Mouse (Mus musculus) heart, adult 2 months (tissue): ENCODE data around the gene Olfr484. TPM values are rescaled to one million over a fixed set of nuclear protein-coding genes. Genes with fewer than 3 reads are reported as not detected.

Experiments used
- DNase-seq, 2 experiments: peaks; one replicate each; pipeline ENCODE4 v3.0.0; 2021
- H3K27ac ChIP-seq: fragments of 200-600 bp; 2 replicates; pipeline ENCODE4 v1.8.1; 2022
- H3K27me3 ChIP-seq: fragments of 200-500 bp; 2 replicates; pipeline ENCODE4 v1.6.1; 2012; ENCODE audit warnings: mild to moderate bottlenecking, low read length, inconsistent platforms, mixed read lengths; ENCODE audit not compliant: control insufficient read depth, insufficient read depth
- H3K36me3 ChIP-seq: fragments of 200-500 bp; 2 replicates; pipeline ENCODE4 v1.6.1; 2012; ENCODE audit warnings: low read length, inconsistent platforms; ENCODE audit not compliant: control insufficient read depth, insufficient read depth
- H3K4me1 ChIP-seq: fragments of 200-500 bp; 2 replicates; pipeline ENCODE4 v1.6.1; 2011; ENCODE audit warnings: low read length; ENCODE audit not compliant: control insufficient read depth, insufficient read depth
- H3K4me3 ChIP-seq: fragments of 200-600 bp; 2 replicates; pipeline ENCODE4 v1.8.1; 2022
- H3K79me2 ChIP-seq: fragments of 200-500 bp; replicated peaks from 2 replicates; pipeline ENCODE4 v1.6.1; 2012; ENCODE audit warnings: mild to moderate bottlenecking, inconsistent platforms, low read length, moderate library complexity, mixed read lengths; ENCODE audit not compliant: control insufficient read depth, insufficient read depth
- H3K9ac ChIP-seq: fragments of 200-500 bp; 2 replicates; pipeline ENCODE4 v1.6.1; 2012; ENCODE audit warnings: low read depth, mild to moderate bottlenecking, control low read depth, inconsistent platforms, low read length, mixed read lengths
- CTCF ChIP-seq: fragments of 200-600 bp; IDR thresholded peaks from 2 replicates; pipeline ENCODE4 v1.8.1; 2022; ENCODE audit warnings: antibody characterized with exemption, mild to moderate bottlenecking, moderate library complexity
- EP300 ChIP-seq: fragments of 200-500 bp; IDR thresholded peaks from 2 replicates; pipeline ENCODE4 v1.6.1; 2011; ENCODE audit warnings: low read depth, low read length, control low read depth; ENCODE audit not compliant: insufficient read depth
- POLR2A ChIP-seq: fragments of 200-500 bp; IDR thresholded peaks from 2 replicates; pipeline ENCODE4 v1.6.1; 2011; ENCODE audit warnings: mild to moderate bottlenecking, low read depth, low read length, control low read depth; ENCODE audit not compliant: insufficient read depth
- WGBS: fragments of 180-500 bp; shearing (Covaris S2); methylation state at CpG from one replicate; pipeline ENCODE4 v1.1.7; 2018; 5-methylcytosine and 5-hydroxymethylcytosine counted together
- intact Hi-C: fragments of 180-260 bp; cut with DNase I; formaldehyde crosslinking; loops from one replicate; pipeline ENCODE4 v1.15.1; 2025
- polyA plus RNA-seq: library from polyadenylated mRNA; depleted of rRNA; stranded (reverse); fragments of >200 nt; gene quantifications from 2 replicates; pipeline ENCODE4 v1.2.3, GENCODE M21; 2012; rRNA removed
- total RNA-seq, 2 experiments: library from RNA; stranded (reverse); gene quantifications; 2 replicates each; pipeline ENCODE4 v1.2.3; 2021

Olfr484 gene
- total and polyA plus RNA-seq, 3 experiments = not detected

GRCm38 (mm10) chr7:108097486-108097885, 29.8 kb downstream of the Olfr484 start, which contains the start of gene Olfr482:
Olfr482 (minus strand) TSS chr7:108097586.
- Histone ChIP-seq H3K9ac (no peak within 1 kb of the TSS), H3K4me3 (no peak within 1 kb of the TSS), H3K27me3 (no peaks in the 10 kb centered on the region), H3K27ac (no peak within 1 kb of the TSS), H3K79me2 (no peaks in the 10 kb centered on the region), H3K4me1 (no peaks in the 10 kb centered on the region), H3K36me3 (no peaks in the 10 kb centered on the region)
- DNase-seq = no peak
- no peak for TF ChIP-seq POLR2A
- TF ChIP-seq EP300 = no peak
- no peak for TF ChIP-seq CTCF
- intact Hi-C loops = no loop called here
- WGBS = 52% methylated on average over 1 of the region's 1 CpGs

GRCm38 (mm10) chr7:108079555-108079954, 47.7 kb downstream of the Olfr484 start, which contains the start of gene Olfr481:
Olfr481 (plus strand) TSS chr7:108079855.
- Histone ChIP-seq H3K4me1 (no peaks in the 10 kb centered on the region), H3K9ac (no peak within 1 kb of the TSS), H3K79me2 (no peaks in the 10 kb centered on the region), H3K27ac (no peak within 1 kb of the TSS), H3K27me3 (no peaks in the 10 kb centered on the region), H3K36me3 (no peaks in the 10 kb centered on the region), H3K4me3 (no peak within 1 kb of the TSS)
- DNase-seq = no peak
- no peak for TF ChIP-seq CTCF
- no peak for TF ChIP-seq EP300
- no peak for TF ChIP-seq POLR2A
- intact Hi-C loops = no loop called here

Other genes starting within 250 kb of the Olfr484 start
- gene Olfr472, start 229.5 kb downstream of the Olfr484 start, total RNA-seq = not detected
- not detected in 2 replicates for gene Olfr472, start 229.5 kb downstream of the Olfr484 start, polyA plus RNA-seq
- not detected for gene Olfr473, start 197.0 kb downstream of the Olfr484 start, total RNA-seq
- not detected in 2 replicates for gene Olfr473, start 197.0 kb downstream of the Olfr484 start, polyA plus RNA-seq
- gene Olfr474, start 172.8 kb downstream of the Olfr484 start, total RNA-seq = not detected
- gene Olfr474, start 172.8 kb downstream of the Olfr484 start, polyA plus RNA-seq = not detected in 2 replicates
- not detected for gene Olfr476, start 162.6 kb downstream of the Olfr484 start, total RNA-seq
- gene Olfr476, start 162.6 kb downstream of the Olfr484 start, polyA plus RNA-seq = not detected in 2 replicates
- not detected for gene Olfr477, start 140.8 kb downstream of the Olfr484 start, total RNA-seq
- not detected in 2 replicates for gene Olfr477, start 140.8 kb downstream of the Olfr484 start, polyA plus RNA-seq
- gene Olfr478, start 93.5 kb downstream of the Olfr484 start, total RNA-seq = not detected
- gene Olfr478, start 93.5 kb downstream of the Olfr484 start, polyA plus RNA-seq = not detected in 2 replicates
- not detected for gene Olfr479, start 76.8 kb downstream of the Olfr484 start, total RNA-seq
- gene Olfr479, start 76.8 kb downstream of the Olfr484 start, polyA plus RNA-seq = not detected in 2 replicates
- gene Olfr480, start 60.1 kb downstream of the Olfr484 start, total RNA-seq = not detected
- not detected in 2 replicates for gene Olfr480, start 60.1 kb downstream of the Olfr484 start, polyA plus RNA-seq
- gene Olfr481, start 47.6 kb downstream of the Olfr484 start, total RNA-seq = not detected
- gene Olfr481, start 47.6 kb downstream of the Olfr484 start, polyA plus RNA-seq = not detected in 2 replicates
- gene Olfr482, start 29.9 kb downstream of the Olfr484 start, total RNA-seq = under 1 TPM; 0.68 to 0.91 TPM
- gene Olfr482, start 29.9 kb downstream of the Olfr484 start, polyA plus RNA-seq = not detected in 2 replicates
- not detected for gene Olfr483, start 26.6 kb downstream of the Olfr484 start, total RNA-seq
- not detected in 2 replicates for gene Olfr483, start 26.6 kb downstream of the Olfr484 start, polyA plus RNA-seq
- not detected for gene Olfr485, start 32.4 kb upstream of the Olfr484 start, total RNA-seq
- gene Olfr485, start 32.4 kb upstream of the Olfr484 start, polyA plus RNA-seq = not detected in 2 replicates
- not detected for gene Olfr486, start 45.3 kb upstream of the Olfr484 start, total RNA-seq
- not detected in 2 replicates for gene Olfr486, start 45.3 kb upstream of the Olfr484 start, polyA plus RNA-seq
- gene Olfr487, start 87.2 kb upstream of the Olfr484 start, total RNA-seq = not detected
- gene Olfr487, start 87.2 kb upstream of the Olfr484 start, polyA plus RNA-seq = not detected in 2 replicates
- not detected for gene Olfr488, start 130.9 kb upstream of the Olfr484 start, total RNA-seq
- not detected in 2 replicates for gene Olfr488, start 130.9 kb upstream of the Olfr484 start, polyA plus RNA-seq
- gene Olfr490, start 161.5 kb upstream of the Olfr484 start, total RNA-seq = not detected
- not detected in 2 replicates for gene Olfr490, start 161.5 kb upstream of the Olfr484 start, polyA plus RNA-seq
- gene Olfr491, start 186.0 kb upstream of the Olfr484 start, total RNA-seq = not detected
- not detected in 2 replicates for gene Olfr491, start 186.0 kb upstream of the Olfr484 start, polyA plus RNA-seq
- not detected for gene Olfr492, start 196.2 kb upstream of the Olfr484 start, total RNA-seq
- gene Olfr492, start 196.2 kb upstream of the Olfr484 start, polyA plus RNA-seq = not detected in 2 replicates
- gene Olfr493, start 219.5 kb upstream of the Olfr484 start, total RNA-seq = not detected
- gene Olfr493, start 219.5 kb upstream of the Olfr484 start, polyA plus RNA-seq = not detected in 2 replicates
- gene Olfr494, start 237.9 kb upstream of the Olfr484 start, total RNA-seq = not detected
- not detected in 2 replicates for gene Olfr494, start 237.9 kb upstream of the Olfr484 start, polyA plus RNA-seq